Mouse (Mus musculus): ENCODE data around the gene Glra1.
"Not testable (repeated sequence)": the region's sequence is repeated elsewhere in the genome, so short reads cannot be mapped to it uniquely, and the experiment has no call there.

Gene Glra1

GRCm38 (mm10) chr11:55607808-55608523 is at the start of gene Glra1:
Gene Glra1 (minus strand): TSS chr11:55608198.
- DNase-seq (ENCODE audit: low spot score), result peak; percentile 84

GRCm38 (mm10) chr11:55636961-55637360 is 29.0 kb upstream of the Glra1 start:
- DNase-seq (ENCODE audit: low spot score), result no peak

- DNase-seq (ENCODE audit: low spot score), result peak; percentile 69
These were observed 25.9 kb upstream of the Glra1 start for GRCm38 (mm10) chr11:55633901-55634300.

- DNase-seq (ENCODE audit: low spot score), result not testable (repeated sequence)
These were observed 6.6 kb upstream of the Glra1 start for GRCm38 (mm10) chr11:55614631-55615030.

GRCm38 (mm10) chr11:55608524-55608920 is 524 bp upstream of the Glra1 start:
- DNase-seq (ENCODE audit: low spot score), result peak; percentile 76

- DNase-seq (ENCODE audit: low spot score), result peak; percentile 71
These were observed 761 bp downstream of the Glra1 start for GRCm38 (mm10) chr11:55607066-55607807.

GRCm38 (mm10) chr11:55601447-55602065 is 6.4 kb downstream of the Glra1 start:
- peak; percentile 70 for DNase-seq (ENCODE audit: low spot score)

GRCm38 (mm10) chr11:55595726-55596125 is 12.3 kb downstream of the Glra1 start:
- no peak for DNase-seq (ENCODE audit: low spot score)

GRCm38 (mm10) chr11:55594411-55594810 is 13.6 kb downstream of the Glra1 start:
- no peak for DNase-seq (ENCODE audit: low spot score)

GRCm38 (mm10) chr11:55591194-55591593 is 16.8 kb downstream of the Glra1 start:
- no peak for DNase-seq (ENCODE audit: low spot score)

- no peak for DNase-seq (ENCODE audit: low spot score)
These were observed 18.4 kb downstream of the Glra1 start for GRCm38 (mm10) chr11:55589376-55590167.

- no peak for DNase-seq (ENCODE audit: low spot score)
These were observed 33.6 kb downstream of the Glra1 start for GRCm38 (mm10) chr11:55574397-55574796.

GRCm38 (mm10) chr11:55571144-55571543 is 36.9 kb downstream of the Glra1 start:
- DNase-seq (ENCODE audit: low spot score), result peak; percentile 78

- DNase-seq (ENCODE audit: low spot score), result peak; percentile 31
These were observed 41.5 kb downstream of the Glra1 start for GRCm38 (mm10) chr11:55566309-55567099.

GRCm38 (mm10) chr11:55545690-55546089 is 62.3 kb downstream of the Glra1 start:
- DNase-seq (ENCODE audit: low spot score), result no peak

GRCm38 (mm10) chr11:55542671-55543070 is 65.3 kb downstream of the Glra1 start:
- no peak for DNase-seq (ENCODE audit: low spot score)

- DNase-seq (ENCODE audit: low spot score), result no peak
These were observed 65.9 kb downstream of the Glra1 start for GRCm38 (mm10) chr11:55542128-55542527.

GRCm38 (mm10) chr11:55534766-55535165 is 73.2 kb downstream of the Glra1 start:
- no peak for DNase-seq (ENCODE audit: low spot score)

- DNase-seq (ENCODE audit: low spot score), result no peak
These were observed 74.6 kb downstream of the Glra1 start for GRCm38 (mm10) chr11:55533378-55533777.

- no peak for DNase-seq (ENCODE audit: low spot score)
These were observed 77.3 kb downstream of the Glra1 start for GRCm38 (mm10) chr11:55530741-55531140.

Data from embryo, embryonic 10.5 days (tissue).